ENCODE assay signal across 16 mouse cellular contexts in the genomic region with DNA sequence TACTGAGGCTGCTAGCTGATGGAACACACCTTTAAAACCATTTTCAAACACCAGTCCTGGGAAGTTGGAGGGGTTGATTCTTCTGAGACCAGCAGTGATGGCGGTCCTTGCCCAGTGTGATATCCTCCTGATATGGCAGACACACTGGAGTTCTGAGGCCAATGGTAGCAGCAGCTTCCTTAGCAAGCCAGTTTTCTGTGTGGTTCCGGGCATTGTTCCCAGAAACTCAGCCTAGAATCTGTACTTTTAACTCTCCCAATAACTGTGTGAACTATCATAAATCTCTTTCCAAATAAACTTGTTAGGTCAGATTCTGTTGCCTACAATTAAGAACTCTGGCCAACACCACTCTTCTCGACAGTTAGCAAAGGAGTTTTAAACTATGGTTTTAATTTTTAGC.
DNase-seq lines count a peak whose midpoint lies in the region; ATAC-seq and TF ChIP-seq lines count a peak whose summit lies in the region.
"Had no signal": no experiment of that assay in that cellular context is flagged by ENCODE, and none has a peak within 500 bp of the region (broad histone marks: within the 10 kb centered on the region; RNA-seq: fewer than 3 reads in every experiment).

No protein-coding gene starts in this region.

- WGBS in kidney, embryonic 14.5 days, result 74% methylated on average over 3 of the region's 3 CpGs
- WGBS in midbrain, postnatal 0 days, result 93% methylated on average over 3 of the region's 3 CpGs
- 85% methylated on average over 3 of the region's 3 CpGs for WGBS in midbrain, embryonic 10.5 days

- peak; percentile 9 for DNase-seq in kidney, adult 9 months
- DNase-seq in midbrain, postnatal 0 days (ENCODE audit: low spot score), result peak; percentile 7
- no peak for DNase-seq in midbrain, embryonic 10.5 days (ENCODE audit: low spot score)
- DNase-seq in fibroblast of lung, adult 2 months (ENCODE audit: low read depth), result peak; percentile 33
- DNase-seq in layer of hippocampus, postnatal 36 days, result peak; percentile 2 to 11
- DNase-seq in spleen, adult 12 weeks (ENCODE audit: low spot score), result no peak
- DNase-seq: midbrain, embryonic 14.5 days had no signal

- no peaks in the 10 kb centered on the region for H3K4me1 ChIP-seq in kidney, embryonic 14.5 days (ENCODE audit: control insufficient read depth, insufficient read depth, low read length)
- H3K4me1 ChIP-seq in midbrain, postnatal 0 days (ENCODE audit: insufficient read depth, low read length), result no peaks in the 10 kb centered on the region
- no peaks in the 10 kb centered on the region for H3K4me1 ChIP-seq in midbrain, embryonic 10.5 days
- H3K4me1 ChIP-seq: embryonic facial prominence, embryonic 13.5 days; heart, embryonic 15.5 days; limb, embryonic 13.5 days; neural tube, embryonic 12.5 days had no signal

- no peak overlapping the region for H3K4me2 ChIP-seq in kidney, embryonic 14.5 days (replicated peaks; ENCODE audit: low read depth, low read length)
- no peak overlapping the region for H3K4me2 ChIP-seq in midbrain, postnatal 0 days (ENCODE audit: low read depth, low read length, poor library complexity, severe bottlenecking)
- H3K4me2 ChIP-seq: embryonic facial prominence, embryonic 13.5 days; heart, embryonic 15.5 days; hindbrain, embryonic 14.5 days; limb, embryonic 13.5 days; neural tube, embryonic 12.5 days had no signal

- ATAC-seq in kidney, embryonic 14.5 days (ENCODE audit: low FRiP score, low TSS enrichment), result no peak
- no peak for ATAC-seq in midbrain, postnatal 0 days (ENCODE audit: low FRiP score)
- ATAC-seq: forebrain, embryonic 14.5 days; Patski had no signal

- H3K36me3 ChIP-seq in kidney, embryonic 14.5 days (ENCODE audit: control insufficient read depth, insufficient read depth, low read length), result no peaks in the 10 kb centered on the region
- H3K36me3 ChIP-seq in midbrain, postnatal 0 days (ENCODE audit: insufficient read depth, low read length), result no peaks in the 10 kb centered on the region
- H3K36me3 ChIP-seq in midbrain, embryonic 10.5 days, result no peaks in the 10 kb centered on the region
- H3K36me3 ChIP-seq: embryonic facial prominence, embryonic 13.5 days; heart, embryonic 15.5 days; limb, embryonic 13.5 days; neural tube, embryonic 12.5 days had no signal

- no peak for TF ChIP-seq CTCF in midbrain, postnatal 0 days (IDR thresholded peaks at IDR 0.05)

- no peaks in the 10 kb centered on the region for H3K9me3 ChIP-seq in kidney, embryonic 14.5 days (ENCODE audit: control insufficient read depth, low read length)
- no peaks in the 10 kb centered on the region for H3K9me3 ChIP-seq in midbrain, postnatal 0 days (ENCODE audit: low read length)
- H3K9me3 ChIP-seq in midbrain, embryonic 10.5 days (replicated peaks), result no peaks in the 10 kb centered on the region
- H3K9me3 ChIP-seq: embryonic facial prominence, embryonic 13.5 days; heart, embryonic 15.5 days; limb, embryonic 13.5 days; neural tube, embryonic 12.5 days had no signal

- H3K27ac ChIP-seq in kidney, embryonic 14.5 days (ENCODE audit: low read depth, low read length), result no peak overlapping the region
- H3K27ac ChIP-seq in midbrain, postnatal 0 days (ENCODE audit: low read depth, low read length), result no peak overlapping the region
- no peak overlapping the region for H3K27ac ChIP-seq in midbrain, embryonic 10.5 days (replicated peaks)
- H3K27ac ChIP-seq: embryonic facial prominence, embryonic 13.5 days; heart, embryonic 15.5 days; hindbrain, embryonic 14.5 days; limb, embryonic 13.5 days; neural tube, embryonic 12.5 days had no signal

- H3K9ac ChIP-seq in kidney, embryonic 14.5 days (ENCODE audit: low read depth, low read length), result no peak overlapping the region
- H3K9ac ChIP-seq in midbrain, postnatal 0 days (replicated peaks; ENCODE audit: low read length, poor library complexity, severe bottlenecking), result no peak overlapping the region
- H3K9ac ChIP-seq: embryonic facial prominence, embryonic 13.5 days; heart, embryonic 15.5 days; hindbrain, embryonic 14.5 days; limb, embryonic 13.5 days; neural tube, embryonic 12.5 days had no signal

- no peak overlapping the region for H3K4me3 ChIP-seq in kidney, embryonic 14.5 days (ENCODE audit: low read length)
- no peak overlapping the region for H3K4me3 ChIP-seq in midbrain, postnatal 0 days (ENCODE audit: low read depth, low read length)
- H3K4me3 ChIP-seq in midbrain, embryonic 10.5 days, result no peak overlapping the region
- H3K4me3 ChIP-seq: embryonic facial prominence, embryonic 13.5 days; heart, embryonic 15.5 days; limb, embryonic 13.5 days; neural tube, embryonic 12.5 days had no signal

- no peaks in the 10 kb centered on the region for H3K27me3 ChIP-seq in kidney, embryonic 14.5 days (ENCODE audit: control insufficient read depth, insufficient read depth, low read length)
- no peaks in the 10 kb centered on the region for H3K27me3 ChIP-seq in midbrain, postnatal 0 days (ENCODE audit: insufficient read depth, low read length)
- H3K27me3 ChIP-seq in midbrain, embryonic 10.5 days (ENCODE audit: low read depth, poor library complexity, severe bottlenecking), result no peaks in the 10 kb centered on the region
- H3K27me3 ChIP-seq: CH12.LX; embryonic facial prominence, embryonic 13.5 days; heart, embryonic 15.5 days; limb, embryonic 13.5 days; neural tube, embryonic 12.5 days had no signal

Comparison
In these comparisons a context has a peak if more than half of its experiments do, and no peak if none do; other contexts are left out.
1. DNase-seq: peak in kidney, adult 9 months (single experiment), midbrain, postnatal 0 days (single experiment), fibroblast of lung, adult 2 months (single experiment) and layer of hippocampus, postnatal 36 days (2 of 2); none in midbrain, embryonic 10.5 days (single experiment) and spleen, adult 12 weeks (single experiment).